ENCODE assay signal across 13 mouse cellular contexts in the genomic region with DNA sequence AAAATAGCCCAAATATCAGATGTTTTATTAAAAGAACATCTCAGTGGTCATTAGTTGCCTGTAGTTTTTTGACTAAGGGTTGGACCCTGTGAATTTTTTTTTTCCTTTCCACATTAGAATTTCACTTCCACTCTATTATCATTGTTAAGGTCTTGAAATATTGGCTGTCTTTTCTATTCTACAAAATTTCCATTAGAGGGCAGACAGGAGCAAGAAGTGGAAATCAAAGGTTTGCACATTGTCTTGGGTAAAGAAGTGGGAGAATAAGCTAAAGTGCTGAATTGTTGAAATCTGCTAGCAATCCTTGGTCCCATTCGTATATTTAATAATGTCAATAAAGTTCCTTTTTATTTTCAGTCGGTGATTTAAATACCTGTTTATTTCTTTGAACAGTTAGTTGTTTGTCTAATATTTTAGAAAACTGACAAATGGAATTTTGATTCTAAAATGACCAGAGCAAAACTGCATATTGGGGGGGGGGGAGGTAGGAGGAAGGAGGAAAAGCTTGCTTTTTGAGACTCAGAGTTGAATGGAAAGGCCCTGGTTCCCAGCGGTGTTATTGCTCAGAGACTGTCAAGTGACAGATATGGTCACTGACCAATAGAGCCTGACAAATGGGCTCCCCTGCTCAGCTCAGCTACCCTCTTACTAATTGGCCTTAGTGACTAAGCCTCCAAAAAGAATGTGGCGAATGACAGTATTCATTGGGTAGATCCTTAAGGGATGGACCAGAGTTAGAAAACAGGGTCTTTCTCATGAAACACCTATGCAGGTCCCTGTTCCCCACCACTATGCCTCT.
DNase-seq lines count a peak whose midpoint lies in the region; ATAC-seq and TF ChIP-seq lines count a peak whose summit lies in the region.
"Had no signal": no experiment of that assay in that cellular context is flagged by ENCODE, and none has a peak within 500 bp of the region (broad histone marks: within the 10 kb centered on the region; RNA-seq: fewer than 3 reads in every experiment).

No protein-coding gene starts in this region.

- peak; percentile 67 for TF ChIP-seq CTCF in forebrain, postnatal 0 days (IDR thresholded peaks at IDR 0.05; ENCODE audit: low read depth)

- no peak overlapping the region for H3K9ac ChIP-seq in kidney, embryonic 15.5 days
- no peak overlapping the region for H3K9ac ChIP-seq in forebrain, postnatal 0 days
- H3K9ac ChIP-seq: liver, embryonic 13.5 days had no signal

- H3K4me2 ChIP-seq in kidney, embryonic 15.5 days, result no peak overlapping the region
- H3K4me2 ChIP-seq in forebrain, postnatal 0 days (ENCODE audit: low read depth), result no peak overlapping the region
- H3K4me2 ChIP-seq: liver, embryonic 13.5 days had no signal

- no peaks in the 10 kb centered on the region for H3K36me3 ChIP-seq in kidney, embryonic 15.5 days
- H3K36me3 ChIP-seq in forebrain, postnatal 0 days (ENCODE audit: insufficient read depth), result no peaks in the 10 kb centered on the region
- H3K36me3 ChIP-seq: liver, embryonic 13.5 days had no signal

- no peak overlapping the region for H3K4me3 ChIP-seq in kidney, embryonic 15.5 days (replicated peaks)
- no peak overlapping the region for H3K4me3 ChIP-seq in forebrain, postnatal 0 days (ENCODE audit: low read depth, low read length)
- H3K4me3 ChIP-seq: liver, embryonic 13.5 days had no signal

- no peaks in the 10 kb centered on the region for H3K27me3 ChIP-seq in kidney, embryonic 15.5 days
- H3K27me3 ChIP-seq in forebrain, postnatal 0 days (ENCODE audit: insufficient read depth, low read length), result no peaks in the 10 kb centered on the region
- H3K27me3 ChIP-seq: liver, embryonic 13.5 days had no signal

- WGBS in kidney, embryonic 15.5 days, result 44% methylated on average over 4 of the region's 4 CpGs
- WGBS in forebrain, postnatal 0 days, result 32% methylated on average over 4 of the region's 4 CpGs

- DNase-seq in kidney, postnatal 4 days, result no peak
- DNase-seq in A20 (ENCODE audit: low read depth, low spot score) (peak; percentile 36), ZHBTc4 (ENCODE audit: low read depth, low spot score) (peak; percentile 14)
- DNase-seq in forebrain, postnatal 0 days, result peak; percentile 57
- DNase-seq in right cerebral cortex, adult 2 months (ENCODE audit: low spot score in 2 of 2), result no peak
- DNase-seq in layer of hippocampus, adult 18-20 months (ENCODE audit: low spot score in 2 of 2), result no peak
- no peak for DNase-seq in spleen, postnatal 10 days (ENCODE audit: low spot score in 2 of 2)
- DNase-seq: cerebellum, adult 8-10 months; gastrocnemius, postnatal 25 days; kidney, postnatal 10 days; liver, embryonic 13.5 days; right cerebral cortex, adult 18-20 months had no signal

- 0 out of 2 replicates have a peak, but pooled peaks have one; percentile 60 for ATAC-seq in kidney, embryonic 15.5 days (replicated peaks; ENCODE audit: low FRiP score)
- no peak; the same call in 1 of the 2 replicates for ATAC-seq in forebrain, postnatal 0 days

- no peaks in the 10 kb centered on the region for H3K9me3 ChIP-seq in kidney, embryonic 15.5 days (replicated peaks)
- H3K9me3 ChIP-seq in forebrain, postnatal 0 days (ENCODE audit: low read length), result no peaks in the 10 kb centered on the region
- H3K9me3 ChIP-seq: liver, embryonic 13.5 days had no signal

- peaks cover 6% of the 10 kb centered on the region; the same call in 1 of the 2 replicates for H3K4me1 ChIP-seq in kidney, embryonic 15.5 days
- no peaks in the 10 kb centered on the region for H3K4me1 ChIP-seq in forebrain, postnatal 0 days (ENCODE audit: insufficient read depth)
- H3K4me1 ChIP-seq: liver, embryonic 13.5 days had no signal

- no peak overlapping the region for H3K27ac ChIP-seq in kidney, embryonic 15.5 days
- no peak overlapping the region for H3K27ac ChIP-seq in forebrain, postnatal 0 days (ENCODE audit: low read depth, low read length)
- H3K27ac ChIP-seq: liver, embryonic 13.5 days had no signal

Comparison
In these comparisons a context has a peak if more than half of its experiments do, and no peak if none do; other contexts are left out.
1. DNase-seq: peak in A20 (single experiment), ZHBTc4 (single experiment) and forebrain, postnatal 0 days (single experiment); none in kidney, postnatal 4 days (0 of 2), right cerebral cortex, adult 2 months (0 of 2), layer of hippocampus, adult 18-20 months (0 of 2) and spleen, postnatal 10 days (0 of 2).